Mouse (Mus musculus): ENCODE data around the gene Iffo2.

DNA sequence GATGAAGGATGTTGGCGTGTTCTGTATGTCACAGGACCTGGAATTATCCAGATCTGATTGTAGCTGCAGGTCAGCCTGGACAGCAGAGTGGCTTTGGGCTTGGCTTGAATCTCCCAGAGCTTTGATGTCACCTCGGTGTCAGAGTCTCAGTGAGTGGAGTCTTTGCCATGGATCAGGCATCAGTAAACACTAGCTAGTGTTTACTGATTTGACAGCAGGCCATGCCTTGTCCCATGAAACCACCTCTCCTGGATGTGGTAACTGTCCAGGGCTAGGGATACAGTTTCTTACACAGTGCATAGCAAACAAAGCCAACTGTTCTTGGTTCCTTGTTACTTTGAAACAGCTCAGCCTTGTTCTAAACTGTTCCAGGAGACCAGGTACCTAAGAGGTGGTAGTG is 18.8 kb upstream of the Iffo2 start:
- no peak for TF ChIP-seq CTCF (IDR thresholded peaks at IDR 0.05; ENCODE audit: control insufficient read depth, insufficient read depth, low read length)
- TF ChIP-seq POLR2A (IDR thresholded peaks at IDR 0.05; ENCODE audit: borderline replicate concordance, control insufficient read depth, low read depth, low read length) = no peak

All from bone marrow, adult 2 months (tissue).